Mouse (Mus musculus): Measurements from ENCODE around the gene Dscaml1.
A peak's percentile ranks its signal among the peaks of the same experiment; 100 is the strongest.

Gene Dscaml1

DNA sequence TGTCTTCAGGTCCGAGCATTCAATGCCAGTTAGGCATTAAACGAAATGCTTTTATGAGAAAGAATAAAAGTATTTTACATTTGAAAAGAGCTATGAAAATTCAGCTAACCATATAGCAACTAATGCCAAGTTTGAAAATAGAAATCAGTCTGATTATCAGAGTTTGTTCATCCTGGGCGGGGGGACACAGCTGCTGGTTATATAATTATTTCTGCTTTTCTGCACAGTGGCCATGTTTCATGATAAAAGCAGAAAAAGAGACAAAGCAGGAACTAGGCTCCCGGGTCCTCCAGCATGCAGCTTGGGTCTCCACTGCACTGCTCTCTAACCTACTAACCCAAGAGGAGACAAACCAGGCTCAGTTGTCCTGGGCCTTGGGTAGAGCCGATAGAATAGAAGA lies 143.9 kb downstream of the Dscaml1 start:
- no peak for DNase-seq (ENCODE audit: low spot score in 2 of 2)

DNA sequence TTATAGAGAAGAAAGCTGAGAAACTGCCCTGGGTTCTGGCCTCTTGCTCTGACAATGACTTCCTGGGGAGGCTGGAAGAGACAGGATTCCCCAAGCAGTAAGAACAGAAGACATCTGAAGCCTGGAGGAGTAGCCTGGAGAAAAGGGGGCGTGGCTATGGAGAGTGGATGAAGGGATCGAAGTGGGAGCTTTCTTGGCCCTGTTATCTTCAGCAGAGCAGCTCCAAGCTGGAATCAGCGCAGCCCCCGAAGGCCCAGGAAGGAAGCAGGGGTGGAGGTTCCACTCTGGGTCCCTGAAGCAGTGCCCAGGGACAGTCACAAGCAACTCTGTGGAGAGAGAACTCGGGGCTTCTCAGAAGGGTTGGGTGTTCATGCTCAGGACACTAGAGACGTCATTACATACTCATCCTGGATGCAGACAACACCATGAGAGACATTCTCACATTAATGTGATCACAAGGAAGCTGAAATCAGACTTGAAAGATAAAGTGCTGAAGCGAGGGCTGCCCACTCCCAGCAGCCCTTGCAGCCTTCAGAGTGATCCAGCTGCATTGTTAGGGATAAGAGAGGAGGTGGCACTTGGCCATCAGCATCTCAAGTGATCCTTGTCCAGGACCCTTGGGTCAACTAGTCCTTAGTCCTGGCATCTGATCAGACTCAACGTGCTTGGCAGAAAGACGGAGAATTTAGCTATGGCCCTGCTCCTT lies 146.5 kb downstream of the Dscaml1 start:
- DNase-seq (ENCODE audit: low spot score in 2 of 2): no peak

DNA sequence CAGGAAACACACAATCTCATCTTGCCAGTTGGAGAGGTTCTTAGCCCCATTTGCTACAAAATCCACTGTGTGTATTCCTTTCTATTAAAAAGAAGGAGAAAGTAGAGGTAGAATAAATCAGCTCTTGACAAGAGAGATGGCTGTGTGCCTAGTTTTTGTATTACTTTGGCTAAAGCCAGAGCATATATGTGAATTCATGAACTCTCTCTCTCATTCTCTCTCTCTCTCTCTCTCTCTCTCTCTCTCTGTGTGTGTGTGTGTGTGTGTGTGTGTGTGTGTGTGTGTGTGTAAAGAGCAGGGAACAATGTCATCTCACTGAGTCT lies 147.0 kb downstream of the Dscaml1 start:
- no peak for DNase-seq (ENCODE audit: low spot score in 2 of 2)

DNA sequence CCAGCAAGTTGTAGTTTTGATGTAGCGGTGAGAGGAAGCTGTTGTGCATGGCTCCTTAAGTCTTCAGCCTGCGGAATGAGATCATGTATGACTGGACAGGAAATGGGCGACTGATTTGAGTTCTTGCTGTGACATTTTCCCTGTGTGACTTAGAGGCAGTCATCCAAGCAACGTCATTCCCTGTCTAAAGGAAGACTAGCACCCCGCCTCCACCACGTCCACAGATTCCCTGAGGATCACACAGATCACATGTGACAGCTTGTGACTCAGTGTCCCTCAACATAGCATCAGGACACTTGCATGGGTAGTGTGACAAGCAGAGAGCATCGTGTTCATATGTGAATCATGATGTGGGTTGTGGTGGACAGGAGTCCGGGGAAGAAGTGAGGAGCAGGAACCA lies 147.6 kb downstream of the Dscaml1 start:
- no peak for DNase-seq (ENCODE audit: low spot score in 2 of 2)

DNA sequence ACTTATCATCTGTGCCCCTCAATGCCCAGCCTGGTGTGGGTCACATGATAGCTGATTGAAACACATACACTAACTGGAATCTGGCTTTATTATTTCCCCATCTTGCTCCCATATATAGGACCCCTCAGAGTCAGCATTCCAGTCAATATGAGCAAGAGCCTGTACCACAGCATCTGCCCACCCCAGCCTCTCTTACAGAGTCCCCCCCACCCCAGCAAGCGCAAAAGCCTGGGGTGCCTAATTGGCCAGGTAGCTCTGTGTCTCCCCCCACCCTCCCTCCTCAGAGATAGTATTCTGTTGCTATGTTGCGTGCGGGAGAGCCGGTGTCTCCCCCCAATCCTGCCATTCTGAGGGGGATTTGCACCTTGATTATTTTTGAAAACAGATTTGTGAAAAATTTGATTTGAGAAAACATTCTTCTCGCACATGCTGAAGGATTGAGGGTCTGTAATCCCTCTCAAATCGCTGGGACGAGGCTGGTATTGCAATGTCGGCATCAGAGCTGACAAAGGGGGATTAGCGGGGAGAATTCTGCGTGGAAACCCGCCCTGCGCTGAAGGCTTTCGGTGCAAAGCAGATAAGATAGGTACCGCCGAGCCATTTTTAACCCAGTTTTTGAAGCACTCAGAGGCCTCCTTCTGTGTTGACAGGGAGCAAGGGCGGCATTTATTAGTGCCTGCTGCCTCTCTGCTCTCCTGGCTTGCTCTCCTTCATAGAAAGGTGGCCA lies 153.8 kb downstream of the Dscaml1 start:
- DNase-seq (ENCODE audit: low spot score in 2 of 2): no peak

DNA sequence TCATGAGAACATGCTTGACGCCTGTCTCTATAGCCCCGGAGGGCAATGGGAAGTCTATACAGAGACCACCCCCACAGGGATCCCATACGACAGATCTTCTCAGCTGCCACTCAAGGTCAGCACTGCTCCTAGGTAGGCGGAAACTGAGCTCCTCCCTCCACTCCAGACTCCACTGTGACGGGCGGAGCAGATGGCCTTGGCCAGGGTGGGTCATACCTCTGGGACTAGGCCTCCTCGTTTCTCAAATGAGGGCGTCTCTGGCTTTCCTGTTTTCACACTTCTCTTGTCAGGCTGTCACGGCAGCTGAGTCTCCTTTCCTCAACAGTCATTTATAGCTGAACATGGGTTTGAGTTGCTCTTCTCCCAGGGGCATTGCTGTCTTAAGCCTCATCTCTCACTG lies 160.0 kb downstream of the Dscaml1 start:
- DNase-seq (ENCODE audit: low spot score in 2 of 2): no peak

DNA sequence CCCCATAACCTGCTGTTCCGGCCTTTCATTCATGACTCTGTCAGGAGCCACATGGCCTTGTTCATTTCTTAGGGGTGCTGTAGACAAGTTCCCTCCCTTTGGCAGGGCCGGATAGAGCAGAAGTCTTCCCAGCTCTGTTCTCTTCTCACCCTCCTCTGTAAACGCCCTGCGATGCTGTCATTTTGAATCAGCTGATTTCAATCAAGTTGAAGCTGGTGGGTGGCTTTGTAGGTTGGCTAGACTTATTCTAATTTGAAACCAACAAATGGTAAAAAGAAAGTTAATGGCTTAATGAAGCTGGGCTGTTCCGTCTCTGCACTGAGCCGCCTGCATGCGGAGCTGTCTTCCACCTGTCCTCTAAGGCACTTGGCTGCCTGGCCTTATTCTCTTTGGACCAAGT lies 161.3 kb downstream of the Dscaml1 start:
- no peak for DNase-seq (ENCODE audit: low spot score in 2 of 2)

DNA sequence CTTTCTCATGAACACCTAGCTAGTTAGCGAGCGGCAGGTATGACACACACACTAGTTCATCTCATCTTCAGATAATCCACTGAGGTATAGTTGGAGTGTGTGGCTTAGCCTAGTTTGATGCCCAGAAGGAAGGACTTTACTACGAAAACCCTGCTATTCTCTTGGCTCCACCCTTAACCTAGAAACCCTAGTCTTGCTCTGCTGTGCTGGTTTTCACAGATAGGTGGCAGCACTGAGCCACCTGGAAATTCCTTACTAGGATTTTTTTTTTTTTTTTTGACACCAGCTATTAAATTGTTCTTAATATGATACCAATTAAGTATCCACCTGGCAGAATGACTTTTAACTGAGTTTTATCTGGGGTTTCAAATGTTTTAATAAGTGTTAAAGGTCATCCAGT lies 163.4 kb downstream of the Dscaml1 start:
- peak in 1 of 2 experiments; percentile 43 for DNase-seq (ENCODE audit: low spot score in 2 of 2)

DNA sequence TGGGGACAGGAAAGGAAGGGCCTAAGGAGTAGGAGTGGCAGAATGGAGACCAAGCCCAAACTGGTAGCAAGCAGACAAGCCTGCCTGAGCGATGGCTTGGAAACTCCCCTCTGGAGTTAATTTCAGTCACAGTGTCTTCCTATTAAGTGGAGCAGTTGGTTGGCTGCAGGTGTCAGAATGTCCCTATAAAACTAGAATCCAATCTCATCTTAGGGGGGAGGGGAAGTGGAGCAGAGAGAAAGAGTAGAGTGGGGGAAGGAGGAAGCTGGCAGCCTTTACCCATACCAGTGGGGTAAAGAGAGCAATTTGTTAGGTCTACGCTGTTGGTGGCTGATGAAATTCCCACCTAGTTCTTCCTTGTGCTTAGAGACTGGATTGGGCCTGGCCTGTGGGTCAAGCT lies 164.6 kb downstream of the Dscaml1 start:
- DNase-seq (ENCODE audit: low spot score in 2 of 2): no peak

DNA sequence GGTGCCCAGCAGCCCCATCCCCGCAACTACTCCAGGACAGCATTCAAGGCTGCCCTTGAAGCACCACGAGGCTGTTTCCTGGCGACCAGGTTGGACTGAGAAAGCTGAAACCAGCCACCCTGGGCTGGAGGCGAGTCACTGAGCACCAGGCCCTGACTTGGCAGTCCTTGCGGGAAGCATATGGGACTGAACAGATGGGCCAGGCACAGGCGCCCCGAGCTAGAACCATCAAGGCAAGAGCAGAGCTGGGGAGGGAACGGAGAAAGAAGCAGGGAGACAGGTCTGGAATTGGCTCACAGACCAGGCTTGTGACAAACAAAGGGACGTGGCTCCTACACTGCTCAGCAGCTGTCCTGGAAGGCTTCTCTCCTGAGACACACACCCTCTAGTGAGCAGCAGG lies 165.9 kb downstream of the Dscaml1 start:
- no peak for DNase-seq (ENCODE audit: low spot score in 2 of 2)

DNA sequence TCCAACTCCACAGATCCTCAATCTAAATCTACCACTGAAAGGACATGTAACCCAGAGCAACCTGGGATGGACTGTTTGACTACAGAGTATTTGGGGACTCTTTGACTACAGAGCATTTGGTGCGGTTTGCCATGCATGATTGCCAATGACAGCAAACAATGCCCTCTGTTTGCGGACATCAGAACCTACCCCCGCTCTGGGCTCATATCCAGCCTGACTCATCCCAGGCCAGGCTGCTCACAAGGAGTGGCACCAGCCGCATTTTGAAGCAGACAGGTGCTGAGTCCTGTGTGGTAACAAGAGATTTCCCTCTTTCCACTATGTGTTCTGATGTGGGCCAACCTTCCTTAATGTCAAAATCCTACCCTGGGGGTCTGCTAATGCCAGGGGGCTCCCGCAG lies 171.7 kb downstream of the Dscaml1 start:
- DNase-seq (ENCODE audit: low spot score in 2 of 2): no peak

DNA sequence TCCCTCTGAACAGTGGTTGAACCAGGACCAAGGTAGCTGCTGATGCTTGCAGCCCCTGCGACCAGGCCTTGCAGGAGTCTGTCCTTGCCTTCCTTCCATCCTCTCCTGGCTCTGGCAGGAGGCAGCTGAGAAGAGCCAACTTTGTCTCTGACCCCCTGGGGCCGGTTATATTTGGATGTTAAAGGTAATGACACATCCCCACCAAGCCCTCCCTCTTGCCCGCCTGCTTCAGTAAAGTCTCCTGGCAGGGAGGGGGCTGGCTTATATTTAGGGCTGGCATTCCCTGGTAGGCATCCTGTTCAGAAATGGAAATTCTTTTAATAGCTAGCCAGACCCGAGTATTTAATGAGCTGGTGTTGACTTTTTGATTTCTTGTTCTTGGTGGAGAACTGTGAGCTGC lies 172.9 kb downstream of the Dscaml1 start:
- DNase-seq (ENCODE audit: low spot score in 2 of 2): no peak

DNA sequence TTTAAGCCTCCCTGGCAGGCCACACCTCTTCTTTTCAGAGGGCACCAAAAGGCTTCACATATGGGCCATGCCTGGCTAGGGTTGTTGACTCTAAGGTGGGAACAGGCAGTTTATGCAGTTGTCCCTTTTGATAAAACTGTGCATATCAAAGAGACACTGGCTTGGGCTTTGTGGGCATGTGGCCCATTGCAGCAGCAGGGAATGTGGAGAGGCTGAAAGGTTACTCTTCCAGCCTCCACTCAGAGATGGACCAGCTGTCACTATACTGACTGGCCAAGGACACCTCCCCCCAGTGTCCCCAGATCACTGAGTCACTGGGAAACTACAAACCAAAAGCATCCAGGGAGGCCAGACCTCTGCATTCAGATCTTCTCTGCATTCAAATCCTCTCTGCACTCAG lies 180.9 kb downstream of the Dscaml1 start:
- no peak for DNase-seq (ENCODE audit: low spot score in 2 of 2)

DNA sequence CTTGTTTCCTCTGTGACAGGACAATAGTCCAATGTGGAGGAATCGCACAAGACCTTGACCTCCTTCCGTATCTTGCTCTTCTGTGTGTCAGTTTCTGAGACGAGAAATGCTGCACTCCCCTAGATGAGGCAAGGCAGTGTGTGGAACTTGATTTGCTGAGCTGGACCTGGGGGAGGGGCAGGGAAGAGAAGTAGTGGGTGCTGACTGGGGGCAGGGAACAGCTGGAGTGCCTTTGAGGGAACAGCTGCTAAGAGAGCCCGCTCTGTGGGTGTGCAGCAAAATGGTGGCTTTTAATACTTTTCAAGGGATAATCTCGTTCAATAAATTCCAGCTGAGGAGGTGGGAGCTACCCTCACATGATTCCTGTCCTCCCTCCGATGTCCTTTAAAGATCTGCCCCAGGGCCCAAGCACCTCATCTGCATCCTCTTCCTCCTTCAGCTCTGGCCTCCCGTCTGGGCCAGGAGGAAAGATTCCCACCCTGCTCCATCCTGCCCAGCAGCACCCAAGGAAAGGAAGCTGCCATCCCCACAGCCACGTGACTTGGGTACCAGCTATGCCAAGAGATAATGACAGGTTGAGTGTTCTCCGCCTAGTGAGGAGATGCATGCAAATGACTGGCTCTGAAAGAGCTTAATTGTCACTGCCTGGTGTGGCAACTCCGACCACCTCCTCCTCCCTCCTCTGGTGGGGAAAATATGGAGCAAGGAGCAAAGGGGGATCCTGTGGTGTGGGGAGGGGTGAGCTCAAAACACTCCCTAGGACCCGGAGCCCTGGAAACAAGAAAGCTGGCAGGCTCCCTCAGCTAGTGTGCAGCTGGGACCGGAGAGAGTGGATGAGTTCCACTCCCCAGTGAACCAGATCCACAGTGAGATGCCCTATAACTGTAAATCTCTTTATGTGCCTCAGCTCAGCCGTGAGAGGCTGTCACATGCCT lies 181.9 kb downstream of the Dscaml1 start:
- DNase-seq (ENCODE audit: low spot score in 2 of 2): no peak

DNA sequence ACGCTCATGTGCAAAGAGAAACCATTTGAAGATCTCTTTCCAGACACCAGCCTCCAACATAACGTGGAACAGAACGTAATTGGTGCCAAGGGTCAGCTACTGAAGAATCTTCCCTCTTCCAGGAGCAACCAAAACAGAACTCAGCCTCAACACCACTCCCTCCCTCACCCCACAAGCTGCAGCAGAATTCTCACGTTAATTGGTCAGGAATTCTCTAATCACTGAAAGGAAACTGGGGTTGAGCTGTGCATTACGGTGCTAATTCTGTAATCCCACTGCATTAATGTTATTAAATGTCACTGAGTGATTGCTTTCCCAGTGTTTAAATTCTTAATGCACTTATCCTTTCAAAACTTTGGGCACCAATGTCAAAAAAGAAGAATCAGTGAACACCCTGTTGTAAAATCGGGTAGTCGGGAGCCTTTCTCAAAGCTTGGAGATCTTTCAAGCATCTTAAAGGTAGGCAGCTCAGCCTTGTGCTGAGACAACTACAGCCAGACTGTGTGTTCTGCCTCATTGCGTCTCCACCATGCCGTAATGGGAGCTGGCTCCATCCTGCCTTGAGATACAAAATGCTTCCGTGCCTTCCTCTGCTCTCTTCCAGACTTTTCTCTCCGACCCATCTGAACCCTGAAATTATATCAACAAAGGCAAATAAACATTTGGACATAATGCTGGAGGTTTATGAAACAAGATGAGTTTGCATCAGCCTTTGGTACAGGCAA lies 184.1 kb downstream of the Dscaml1 start:
- DNase-seq (ENCODE audit: low spot score in 2 of 2): no peak

DNA sequence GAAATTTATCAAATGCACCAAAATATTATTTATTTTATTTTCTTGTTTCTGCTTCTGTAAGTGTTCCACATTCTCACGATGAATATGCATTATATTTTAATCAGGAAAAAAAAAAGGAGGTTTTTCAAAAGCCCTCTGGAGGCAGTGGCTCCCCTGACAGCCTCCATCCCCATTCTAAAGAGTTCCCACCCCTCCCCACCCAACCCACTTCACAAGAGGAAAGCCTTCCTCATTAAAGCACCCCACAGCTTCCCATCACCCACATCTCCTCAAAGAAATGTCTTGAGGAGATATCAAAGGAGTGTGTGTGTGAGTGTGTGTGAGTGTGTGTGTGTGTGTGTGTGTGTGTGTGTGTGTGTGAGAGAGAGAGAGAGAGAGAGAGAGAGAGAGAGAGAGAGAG lies 188.2 kb downstream of the Dscaml1 start:
- no peak for DNase-seq (ENCODE audit: low spot score in 2 of 2)

DNA sequence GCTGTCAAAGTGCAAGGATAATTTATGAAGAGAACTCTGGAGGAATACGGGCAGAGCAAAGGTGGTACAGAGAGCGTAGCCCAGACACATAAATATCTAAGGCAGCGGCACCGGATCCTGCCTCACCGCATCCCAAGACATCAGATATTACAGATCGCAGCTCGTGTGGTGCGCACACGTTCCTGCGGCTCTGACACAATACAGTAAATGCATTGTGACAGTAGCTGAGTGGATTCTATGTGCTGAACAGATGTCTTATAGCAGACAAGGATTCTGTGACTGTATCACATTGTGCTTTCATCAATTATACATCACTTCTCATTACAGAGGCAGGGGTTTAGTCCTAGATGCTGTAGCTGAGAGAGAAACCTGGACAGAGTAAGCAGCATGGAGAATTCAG lies 191.5 kb downstream of the Dscaml1 start:
- DNase-seq (ENCODE audit: low spot score in 2 of 2): no peak

DNA sequence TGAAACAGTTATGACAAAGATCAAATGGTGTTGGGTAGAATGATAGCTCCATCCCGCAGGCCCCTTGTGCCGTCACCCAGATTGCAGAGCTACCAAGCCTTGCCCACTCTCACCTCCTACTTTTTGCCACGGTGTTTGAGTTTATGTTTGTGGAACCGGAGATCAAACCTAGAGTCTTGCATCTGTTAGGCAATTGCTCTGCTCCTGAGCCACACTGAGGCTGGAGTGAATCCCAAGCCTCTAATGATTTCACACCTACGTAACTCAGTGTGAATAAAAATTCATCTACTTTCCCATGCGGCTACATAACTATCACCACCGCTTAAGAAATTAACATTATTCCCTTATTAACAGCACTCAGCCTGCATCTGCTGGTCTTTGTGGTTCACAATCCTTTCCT lies 192.0 kb downstream of the Dscaml1 start:
- no peak for DNase-seq (ENCODE audit: low spot score in 2 of 2)

DNA sequence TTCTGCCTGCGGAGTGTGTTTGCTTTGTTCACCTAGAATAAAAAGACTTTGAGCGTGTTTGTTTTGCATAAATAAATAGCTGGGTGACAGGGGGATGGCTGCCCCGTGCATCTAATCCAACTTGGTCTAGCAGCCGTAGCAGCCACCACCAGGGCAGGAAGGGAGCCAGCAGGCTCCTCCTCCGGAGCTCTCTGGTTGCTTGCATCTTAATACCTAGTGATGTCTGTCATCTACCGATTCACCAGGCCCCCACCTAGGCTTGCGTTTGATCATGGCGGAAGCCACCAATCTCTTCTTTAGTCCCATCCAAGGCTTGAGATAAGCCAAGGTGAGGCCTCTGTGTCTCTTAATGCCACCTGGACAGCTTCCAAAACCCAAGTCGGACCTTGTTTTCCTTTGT lies 193.6 kb downstream of the Dscaml1 start:
- no peak for DNase-seq (ENCODE audit: low spot score in 2 of 2)

DNA sequence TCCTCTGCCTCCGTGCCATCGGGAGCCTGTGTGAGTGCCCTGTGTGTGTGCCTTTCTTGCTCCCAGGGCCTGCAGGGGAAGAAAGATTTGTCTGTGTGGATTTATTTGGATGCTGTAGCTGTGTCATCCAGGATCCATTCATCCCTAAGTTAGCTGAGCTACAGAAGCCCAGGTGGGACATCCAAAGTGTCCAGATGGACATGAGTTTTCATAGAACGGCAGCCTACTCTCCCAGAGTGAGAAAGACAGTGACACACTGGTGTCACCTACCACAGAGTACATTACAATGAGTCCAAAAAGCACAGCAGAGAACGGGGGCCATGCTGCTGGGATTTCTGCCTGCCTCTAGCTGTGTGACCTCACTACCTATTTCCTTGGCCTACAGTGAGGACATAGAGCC lies 194.5 kb downstream of the Dscaml1 start:
- no peak for DNase-seq (ENCODE audit: low spot score in 2 of 2)

DNA sequence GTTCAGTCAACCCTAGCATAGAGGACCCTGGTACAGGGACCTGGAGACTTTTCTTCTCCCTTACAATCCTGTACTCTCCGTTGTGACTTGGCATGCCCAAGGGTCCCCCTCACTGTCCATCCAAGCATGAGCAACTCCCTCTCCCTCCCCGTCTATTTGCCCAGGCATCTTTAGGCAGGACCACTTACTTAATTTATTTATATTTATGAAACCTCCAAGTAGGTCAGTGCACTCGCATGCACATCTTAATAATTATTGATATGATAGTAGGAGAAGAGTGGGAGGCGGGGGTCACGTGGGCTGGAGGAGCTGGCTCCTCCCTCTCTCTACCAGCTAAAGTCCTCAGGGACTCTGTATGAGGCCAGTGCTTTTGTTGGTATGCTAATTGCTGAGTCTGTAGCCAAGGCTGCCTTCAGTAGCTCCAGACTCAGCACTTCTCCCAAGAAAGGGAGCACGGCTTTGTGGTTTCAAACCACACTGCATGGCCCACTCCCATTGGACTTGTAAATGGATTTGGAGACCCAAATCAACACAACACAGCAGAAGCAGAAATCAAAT lies 199.5 kb downstream of the Dscaml1 start:
- DNase-seq (ENCODE audit: low spot score in 2 of 2): no peak

DNA sequence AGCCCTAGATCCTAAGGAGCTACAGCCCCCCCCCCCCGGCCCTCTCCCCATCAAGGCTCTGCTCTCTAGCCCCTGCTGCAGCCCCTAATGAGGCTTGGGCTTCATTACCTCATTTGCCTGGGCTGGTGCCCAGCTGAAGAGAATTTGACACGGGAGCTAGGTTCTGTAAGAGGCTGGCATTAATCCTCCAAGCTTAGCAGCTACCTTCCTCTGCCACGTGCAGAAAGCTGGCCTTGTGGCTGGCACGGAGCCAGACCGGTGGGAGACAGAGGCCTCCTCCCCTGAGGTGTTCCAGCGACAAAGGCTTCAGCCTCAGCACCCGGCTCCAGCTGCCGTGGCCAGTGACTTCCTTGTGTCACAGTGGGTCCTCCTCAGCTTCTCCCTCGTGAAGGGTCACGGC lies 206.1 kb downstream of the Dscaml1 start:
- DNase-seq (ENCODE audit: low spot score in 2 of 2): no peak

Data from urinary bladder, adult 18-20 months (tissue).